Mouse (Mus musculus): ENCODE results near the gene Rft1.

Rft1 gene

GRCm38 (mm10) chr14:30653943-30654659 is at the start of gene Rft1:
Gene Rft1 (plus strand): TSS chr14:30654360.
- peak; percentile 94 for DNase-seq (ENCODE audit: low read depth)

DNA sequence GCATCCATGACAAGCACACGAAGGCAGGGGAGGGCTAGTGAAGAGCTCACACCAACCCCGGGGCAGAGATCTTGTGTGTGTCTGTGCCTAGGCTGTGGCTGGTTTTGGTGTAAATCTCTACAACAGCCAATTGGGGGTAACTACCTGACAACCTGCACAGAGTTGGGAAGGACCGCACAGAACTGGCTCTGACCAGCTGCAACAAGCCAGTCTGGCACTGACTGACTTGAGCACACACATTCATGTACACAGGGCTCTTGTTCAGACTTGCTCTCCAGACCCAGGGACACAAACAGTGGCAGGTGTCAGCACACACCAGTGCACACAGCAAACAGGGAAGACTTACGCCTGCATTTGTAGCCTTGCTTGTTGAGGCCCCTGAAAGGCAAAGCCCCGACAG is 47.3 kb upstream of the Rft1 start:
- no peak for DNase-seq (ENCODE audit: low read depth)

DNA sequence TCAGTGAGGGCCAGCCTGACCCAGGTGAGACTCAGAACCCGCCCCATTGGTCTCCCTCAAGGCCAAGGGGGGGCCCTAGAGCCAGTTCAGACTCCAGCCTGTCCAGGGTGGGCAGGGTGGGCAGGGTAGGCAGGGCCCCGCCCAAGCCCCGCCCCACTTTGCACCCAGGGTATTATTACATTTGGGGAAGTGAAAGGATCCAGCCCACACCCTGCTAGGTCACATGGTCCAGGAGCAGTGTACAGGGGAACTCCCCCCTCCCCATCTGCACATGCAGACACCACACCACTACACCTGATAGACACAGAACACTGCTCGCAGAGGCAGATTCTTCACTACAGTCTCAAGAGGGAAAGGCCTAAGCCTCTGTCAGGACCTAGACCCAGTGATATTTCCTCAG is 46.5 kb upstream of the Rft1 start:
- no peak for DNase-seq (ENCODE audit: low read depth)

GRCm38 (mm10) chr14:30608176-30608575 is 46.0 kb upstream of the Rft1 start:
- no peak for DNase-seq (ENCODE audit: low read depth)

DNA sequence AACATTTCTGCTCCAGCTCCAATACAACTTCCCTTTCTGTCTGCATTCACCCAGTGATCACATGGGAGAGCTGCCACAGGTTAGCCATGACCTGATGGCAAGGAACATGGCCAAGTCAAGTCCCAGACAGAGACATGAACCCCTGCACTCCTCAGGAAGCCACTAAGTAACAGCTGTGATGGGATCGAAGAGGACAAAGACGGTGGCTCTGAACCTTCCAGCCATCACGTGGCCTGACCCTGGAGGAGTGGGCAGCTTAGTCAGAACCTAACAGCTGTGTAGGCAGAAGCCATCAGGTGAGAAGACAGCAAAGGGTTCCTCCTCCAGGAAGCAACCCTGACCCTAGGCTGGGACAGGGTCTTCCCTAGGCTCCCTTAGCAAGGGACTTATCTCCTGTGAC is 44.7 kb upstream of the Rft1 start:
- no peak for DNase-seq (ENCODE audit: low read depth)

- DNase-seq (ENCODE audit: low read depth), result no peak
Measured at GRCm38 (mm10) chr14:30610304-30610703, 43.9 kb upstream of the Rft1 start.

DNA sequence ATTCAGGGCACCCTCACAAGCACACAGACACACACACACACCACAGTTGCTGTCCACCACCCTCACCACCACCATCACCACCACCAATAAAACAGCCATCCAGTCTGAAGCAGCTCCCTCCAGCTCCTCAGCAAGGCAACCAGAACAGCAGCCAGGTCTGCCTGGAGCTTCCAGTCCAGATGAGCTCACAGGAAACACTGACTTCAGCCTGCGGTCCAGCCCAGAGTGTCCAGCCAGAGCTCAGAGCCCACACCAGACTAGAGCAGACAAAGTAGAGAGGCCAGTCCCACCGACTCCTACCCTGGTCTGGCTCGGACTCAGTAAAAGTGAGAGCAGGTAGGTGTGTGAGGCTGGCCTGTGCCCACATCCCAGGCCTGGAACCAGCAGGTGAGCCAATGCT is 43.2 kb upstream of the Rft1 start:
- no peak for DNase-seq (ENCODE audit: low read depth)

DNA sequence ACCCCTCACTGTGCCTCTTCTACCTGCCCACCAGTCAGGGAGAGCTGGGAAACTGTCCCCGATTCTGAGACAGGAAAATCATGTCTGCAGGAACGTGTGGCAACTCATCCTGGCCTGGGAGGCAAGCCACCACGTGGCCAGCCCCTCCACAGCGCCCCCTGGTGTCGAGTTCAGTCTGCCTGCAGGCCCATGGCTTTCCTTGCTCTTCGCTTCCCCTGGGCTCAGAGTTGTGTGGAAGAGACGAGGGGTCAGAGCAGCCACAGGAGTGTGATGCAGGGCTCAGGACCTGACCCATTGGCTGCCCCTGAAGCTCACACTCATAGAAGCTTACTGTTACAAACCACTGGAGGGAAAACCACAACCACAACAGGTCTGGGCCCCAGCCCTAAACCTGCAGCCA is 41.6 kb upstream of the Rft1 start:
- DNase-seq (ENCODE audit: low read depth), result peak; percentile 69

GRCm38 (mm10) chr14:30612962-30613715 is 41.0 kb upstream of the Rft1 start:
- DNase-seq (ENCODE audit: low read depth), result no peak

GRCm38 (mm10) chr14:30616751-30617150 is 37.4 kb upstream of the Rft1 start:
- no peak for DNase-seq (ENCODE audit: low read depth)

GRCm38 (mm10) chr14:30618746-30619275 is 35.3 kb upstream of the Rft1 start:
- DNase-seq (ENCODE audit: low read depth), result no peak

- DNase-seq (ENCODE audit: low read depth), result no peak
Measured at GRCm38 (mm10) chr14:30619982-30620578, 34.1 kb upstream of the Rft1 start.

DNA sequence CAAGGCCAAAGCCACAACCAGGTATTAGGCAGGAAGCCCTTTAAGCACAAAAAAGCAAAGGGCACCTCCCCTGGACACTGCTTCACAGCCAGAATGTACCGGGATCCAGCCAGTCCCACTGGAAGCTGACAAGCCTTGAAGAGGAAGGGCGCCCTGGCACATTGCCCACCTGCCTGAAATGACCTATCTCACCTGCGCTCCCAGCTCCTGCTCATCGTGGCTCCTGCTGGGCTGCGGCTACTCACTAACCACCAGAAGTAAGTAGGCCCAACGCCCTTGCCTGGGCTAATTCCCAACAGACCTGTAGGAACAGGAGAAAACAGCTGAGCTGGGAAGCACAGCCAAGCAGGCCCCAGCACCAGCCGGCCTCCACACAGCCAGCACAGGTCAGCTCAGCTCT is 32.0 kb upstream of the Rft1 start:
- no peak for DNase-seq (ENCODE audit: low read depth)

DNA sequence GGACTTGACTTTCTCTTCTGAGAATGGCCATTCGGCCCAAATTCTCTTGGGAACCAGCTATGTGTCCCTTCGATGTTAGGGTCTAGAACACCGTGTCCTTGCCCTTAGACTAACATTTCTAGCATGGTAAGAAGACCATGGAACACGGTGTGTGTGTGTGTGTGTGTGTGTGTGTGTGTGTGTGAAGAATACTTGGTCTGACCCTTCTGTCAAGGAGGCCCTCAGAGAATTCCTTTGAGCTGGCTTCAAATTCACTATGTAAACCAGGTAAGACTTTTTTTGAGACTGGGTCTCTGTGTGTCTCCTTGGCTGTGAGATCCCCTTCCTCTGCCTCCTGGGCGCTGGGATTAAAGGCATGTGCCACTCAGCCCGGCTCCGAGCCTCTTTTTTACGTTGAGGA is 31.6 kb upstream of the Rft1 start:
- no peak for DNase-seq (ENCODE audit: low read depth)

DNA sequence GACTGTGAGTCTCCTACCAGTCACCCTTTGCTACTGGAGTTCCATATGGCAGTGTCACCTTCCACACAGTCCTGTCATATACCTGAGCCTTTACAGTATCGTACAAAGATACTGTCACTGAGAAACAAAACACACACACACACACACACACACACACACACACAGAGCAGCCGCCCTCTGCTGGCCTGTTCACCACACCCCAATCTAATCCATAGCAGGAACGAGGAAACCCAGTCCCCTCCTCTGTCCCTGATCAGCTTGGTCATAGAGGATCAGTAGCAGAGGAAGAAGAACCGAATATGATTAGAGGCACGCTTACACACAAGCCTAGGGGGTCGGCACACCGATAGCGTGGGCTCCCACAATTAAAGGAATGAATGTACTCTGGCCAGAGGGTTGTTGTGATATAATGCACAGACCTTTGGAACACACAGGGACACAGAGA is 29.9 kb upstream of the Rft1 start:
- no peak for DNase-seq (ENCODE audit: low read depth)

GRCm38 (mm10) chr14:30625131-30625807 is 28.9 kb upstream of the Rft1 start:
- no peak for DNase-seq (ENCODE audit: low read depth)

- DNase-seq (ENCODE audit: low read depth), result peak; percentile 78
Measured at GRCm38 (mm10) chr14:30625856-30626726, 28.1 kb upstream of the Rft1 start, which contains the start of gene Prkcd. Gene Prkcd (minus strand): TSS chr14:30626210.

GRCm38 (mm10) chr14:30626756-30627742 is 27.1 kb upstream of the Rft1 start:
- DNase-seq (ENCODE audit: low read depth), result no peak

DNA sequence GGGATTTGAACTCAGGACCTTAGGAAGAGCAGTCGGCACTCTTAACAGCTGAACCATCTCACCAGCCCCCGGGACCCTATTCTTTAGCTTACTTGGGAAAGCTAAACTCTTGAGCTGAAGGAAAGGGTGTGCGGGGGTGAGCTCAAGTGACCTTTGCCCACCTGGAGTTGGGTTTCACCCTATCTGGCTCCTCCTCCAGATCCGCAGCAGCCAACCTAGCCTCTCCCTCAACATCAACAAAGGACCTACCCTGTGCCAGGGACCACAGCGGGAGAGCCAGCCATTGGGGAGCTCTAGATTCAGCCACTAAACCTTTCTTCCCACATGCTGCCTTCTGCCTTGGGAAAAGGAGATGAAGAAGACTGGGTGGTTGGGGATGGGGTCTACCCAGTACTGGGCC is 25.9 kb upstream of the Rft1 start:
- DNase-seq (ENCODE audit: low read depth), result no peak

GRCm38 (mm10) chr14:30629839-30630238 is 24.3 kb upstream of the Rft1 start:
- no peak for DNase-seq (ENCODE audit: low read depth)

All from c-Kit-positive CD71-negative TER-119-negative erythroid progenitor cells, embryonic 14.5 days (primary cell).